Mouse (Mus musculus) cerebellum, postnatal 4 days (tissue): ENCODE measurements at regions not wholly inside any gene's neighbourhood (a gene's known extent, or its start where the extent isn't known, plus 50 kb on each side); places are given as distances from the start of the nearest gene placed in this dataset.

ENCODE experiments used
- DNase-seq, 2 experiments: peaks; one replicate each; pipeline ENCODE4 v3.0.0; 2022; ENCODE audit warnings: low spot score in 2 of 2, mixed read lengths in 1 of 2

DNA sequence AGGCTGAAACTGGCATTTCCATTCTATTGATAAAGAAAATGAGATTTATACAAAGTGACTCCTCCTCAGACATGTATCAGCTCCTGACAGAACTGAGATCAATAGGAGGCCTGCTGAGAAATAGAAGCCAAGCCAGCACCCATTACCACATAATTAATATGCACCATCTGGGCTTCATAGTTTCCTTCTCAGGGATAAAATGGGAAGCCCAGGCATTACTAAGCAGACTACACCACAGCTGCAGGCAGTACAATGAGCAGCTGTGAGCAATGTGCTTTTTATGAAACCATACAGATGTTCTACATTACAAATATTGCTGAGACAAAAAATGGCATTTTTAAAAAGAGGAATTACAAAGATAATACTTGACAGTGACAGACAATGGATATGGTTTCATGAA is 950.1 kb downstream of the Otol1 start:
- no peak for DNase-seq

DNA sequence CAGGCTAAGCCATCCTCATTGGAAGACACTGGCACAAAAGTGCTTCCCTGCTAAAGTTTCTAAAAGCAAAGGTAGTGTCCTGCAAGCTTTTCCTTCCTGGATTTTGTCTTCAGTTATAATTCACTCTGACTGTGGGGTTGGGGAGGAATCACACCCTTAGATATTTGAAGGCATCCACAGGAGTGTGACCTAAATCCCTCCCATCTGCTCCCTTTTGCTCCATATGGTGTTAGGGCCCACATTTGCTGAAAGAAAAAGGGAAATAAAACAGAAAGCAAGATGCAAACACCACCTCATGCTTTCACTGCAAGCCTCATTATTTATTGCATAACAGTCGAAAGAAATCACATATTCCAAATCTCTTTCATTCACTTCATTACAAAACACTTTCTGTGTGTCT is 955.1 kb downstream of the Otol1 start:
- DNase-seq = no peak

DNA sequence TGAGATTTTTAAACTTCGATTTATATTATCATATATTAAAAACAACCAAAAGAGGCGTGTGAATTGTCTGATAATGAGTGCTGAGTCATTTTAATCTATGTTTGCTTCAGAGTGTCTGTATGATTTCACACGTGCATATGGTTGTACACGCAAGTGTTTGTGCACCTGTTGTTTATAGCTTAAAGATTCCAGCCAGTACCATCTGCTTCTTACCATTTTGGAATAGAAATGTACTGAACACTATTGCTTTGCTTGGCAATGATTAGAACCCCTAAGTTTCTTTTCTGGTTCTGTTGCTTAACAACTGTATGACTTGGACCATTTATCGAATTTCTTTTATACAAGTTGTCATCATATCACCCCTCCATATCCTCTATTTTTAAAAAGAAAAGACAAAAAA is 969.5 kb downstream of the Otol1 start:
- no peak for DNase-seq

DNA sequence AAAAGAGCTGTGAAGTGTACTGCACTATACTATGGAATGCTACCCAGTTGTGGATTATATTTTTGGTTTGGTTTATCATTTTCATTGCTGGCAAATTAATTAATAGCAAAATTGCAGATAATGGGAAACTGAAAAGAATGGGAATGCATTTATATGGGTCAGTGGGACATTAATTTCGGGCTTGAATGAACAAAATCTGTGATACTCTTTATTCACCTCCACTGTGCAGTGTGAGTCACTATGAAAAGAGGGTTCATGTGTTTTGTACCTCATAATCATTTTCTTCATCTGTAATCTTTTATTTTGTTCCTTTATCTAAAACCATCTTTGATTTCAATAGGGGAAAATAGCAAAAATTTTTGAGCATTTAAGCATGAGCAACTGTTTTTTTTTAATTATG is 983.5 kb downstream of the Otol1 start:
- DNase-seq = no peak

DNA sequence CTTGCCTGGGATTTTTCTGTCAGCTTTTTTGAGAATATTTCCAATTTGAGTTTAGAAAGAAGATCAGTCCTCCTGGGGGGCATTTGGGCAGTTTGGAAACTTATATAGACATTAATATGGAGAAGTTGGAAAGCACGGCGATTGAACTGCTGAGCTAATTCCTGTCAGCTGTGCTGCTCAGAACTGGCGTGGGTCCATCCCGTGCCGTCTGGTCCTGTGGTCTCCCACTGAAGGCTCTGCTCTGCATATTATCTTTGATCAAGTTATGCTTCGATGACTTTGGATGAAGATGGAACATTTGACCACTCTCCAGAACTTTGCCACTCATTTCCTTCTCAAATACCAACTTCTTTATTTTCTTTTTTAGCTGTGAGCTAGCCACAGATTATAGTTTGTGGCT is 995.6 kb downstream of the Otol1 start:
- peak; percentile 38 to 74 for DNase-seq
